Mouse (Mus musculus): ENCODE data around the gene Gm14548. TPM values are rescaled to one million over a fixed set of nuclear protein-coding genes. Genes with fewer than 3 reads are reported as not detected.

The Gm14548 gene
- not detected for polyA plus RNA-seq (2017; shearing (Covaris generic))

DNA sequence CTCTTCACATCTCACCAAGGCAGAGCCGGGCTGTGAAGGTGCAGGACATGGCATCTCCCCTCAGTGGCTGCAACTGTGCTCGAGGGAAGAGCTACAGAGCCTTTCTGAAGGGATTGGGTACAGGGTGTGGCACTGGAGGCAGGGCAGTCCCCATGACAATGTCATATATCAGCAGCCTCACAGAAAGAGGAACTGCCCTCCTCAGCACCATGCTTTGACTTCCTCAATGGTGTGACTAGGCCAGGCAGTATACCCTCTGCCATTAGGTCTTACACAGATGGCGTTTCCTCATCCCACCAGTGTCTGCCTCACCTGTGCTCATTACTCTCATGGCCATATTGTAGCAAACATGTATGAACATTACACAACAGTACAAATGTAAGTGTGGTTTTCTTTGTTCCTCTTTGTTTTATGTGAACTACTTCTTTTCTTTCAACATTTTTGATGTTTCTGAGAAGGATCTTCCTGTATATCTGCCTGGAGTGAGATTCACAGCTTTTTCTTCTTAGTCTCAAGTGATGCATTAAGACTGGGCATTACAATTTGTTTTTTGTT is at the start of gene Gm14548:
Gm14548 (minus strand) TSS at position 85 of the 555 bp plus-strand sequence.

DNA sequence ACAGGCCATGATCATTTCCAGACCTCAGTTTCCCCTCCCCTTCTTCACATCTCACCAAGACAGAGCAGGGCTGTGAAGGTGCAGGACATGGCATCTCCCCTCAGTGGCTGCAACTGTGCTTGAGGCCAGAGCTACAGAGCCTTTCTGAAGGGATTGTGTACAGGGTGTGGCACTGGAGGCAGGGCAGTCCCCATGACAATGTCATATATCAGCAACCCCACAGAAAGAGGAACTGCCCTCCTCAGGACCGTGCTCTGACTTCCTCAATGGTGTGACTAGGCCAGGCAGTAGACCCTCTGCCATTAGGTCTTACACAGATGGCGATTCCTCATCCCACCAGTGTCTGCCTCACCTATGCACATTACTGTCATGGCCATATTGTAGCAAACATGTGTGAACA is 17.5 kb upstream of the Gm14548 start, which contains the start of gene Lilra6:
Lilra6 (minus strand) TSS at position 117 of the 400 bp plus-strand sequence.

GRCm38 (mm10) chr7:3844951-3845350 is 53.0 kb downstream of the Gm14548 start, which contains the start of gene Pira2:
TSS of gene Pira2 (minus strand) at chr7:3845051.

Other genes with a start within 250 kb of the Gm14548 start
- 25.6 TPM for gene Leng1, start 232.3 kb downstream of the Gm14548 start, polyA plus RNA-seq (2017; shearing (Covaris generic))
- gene Tmc4, start 220.6 kb downstream of the Gm14548 start, polyA plus RNA-seq (2017; shearing (Covaris generic)), result 5.4 TPM
- gene Tsen34, start 205.3 kb downstream of the Gm14548 start, polyA plus RNA-seq (2017; shearing (Covaris generic)), result 13.1 TPM
- gene Mboat7, start 204.6 kb downstream of the Gm14548 start, polyA plus RNA-seq (2017; shearing (Covaris generic)), result 66.2 TPM
- gene Rps9, start 194.1 kb downstream of the Gm14548 start, polyA plus RNA-seq (2017; shearing (Covaris generic)), result 2,164 TPM
- 1.5 TPM for gene Pirb, start 177.7 kb downstream of the Gm14548 start, polyA plus RNA-seq (2017; shearing (Covaris generic))
- gene Gm15448, start 72.4 kb downstream of the Gm14548 start, polyA plus RNA-seq (2017; shearing (Covaris generic)), result not detected
- gene Pira2, start 53.1 kb downstream of the Gm14548 start, polyA plus RNA-seq (2017; shearing (Covaris generic)), result 0.90 TPM
- not detected for gene Lilra6, start 17.4 kb upstream of the Gm14548 start, polyA plus RNA-seq (2017; shearing (Covaris generic))
- 4.6 TPM for gene Lair1, start 165.1 kb upstream of the Gm14548 start, polyA plus RNA-seq (2017; shearing (Covaris generic))
- gene Ttyh1, start 221.3 kb upstream of the Gm14548 start, polyA plus RNA-seq (2017; shearing (Covaris generic)), result 0.37 TPM
- 149 TPM for gene Leng8, start 238.9 kb upstream of the Gm14548 start, polyA plus RNA-seq (2017; shearing (Covaris generic))

All from activated CD4-positive, CD25-positive, alpha-beta regulatory T cell, adult 9 weeks (primary cell).